Mouse (Mus musculus) lung, adult 2 months (tissue): ENCODE measurements around the gene Mmp3. TPM values are rescaled to one million over a fixed set of nuclear protein-coding genes. Genes with fewer than 3 reads are reported as not detected.
"Not testable (repeated sequence)": the region's sequence is repeated elsewhere in the genome, so short reads cannot be mapped to it uniquely, and the experiment has no call there.

Experiments used
- DNase-seq: peaks from one replicate; pipeline ENCODE4 v3.0.0; 2022
- H3K4me1 ChIP-seq: fragments of 200-500 bp; 2 replicates; pipeline ENCODE4 v1.6.1; 2011; ENCODE audit warnings: low read length; ENCODE audit not compliant: control insufficient read depth, insufficient read depth
- H3K4me3 ChIP-seq: fragments of 200-500 bp; replicated peaks from 2 replicates; pipeline ENCODE3; 2011; ENCODE audit warnings: low read depth, mild to moderate bottlenecking, control low read depth, low read length; ENCODE audit errors: extremely low read depth
- CTCF ChIP-seq: fragments of 200-500 bp; IDR thresholded peaks from 2 replicates; pipeline ENCODE4 v1.5.1; 2011; ENCODE audit warnings: mild to moderate bottlenecking, low read length, control low read depth; ENCODE audit not compliant: insufficient read depth
- POLR2A ChIP-seq: fragments of 200-500 bp; IDR thresholded peaks from 2 replicates; pipeline ENCODE4 v1.6.1; 2011; ENCODE audit warnings: low read depth, mild to moderate bottlenecking, control low read depth, low read length, borderline replicate concordance; ENCODE audit errors: extremely low read depth
- WGBS: fragments of 180-500 bp; shearing (Covaris S2); methylation state at CpG from one replicate; pipeline ENCODE4 v1.1.7; 2018; 5-methylcytosine and 5-hydroxymethylcytosine counted together
- polyA plus RNA-seq: library from polyadenylated mRNA; depleted of rRNA; stranded (reverse); fragments of >200 nt; gene quantifications from 2 replicates; pipeline ENCODE4 v1.2.3, GENCODE M21; 2012; rRNA removed

The Mmp3 gene
- polyA plus RNA-seq = 5.7 and 7.6 TPM in 2 replicates

DNA sequence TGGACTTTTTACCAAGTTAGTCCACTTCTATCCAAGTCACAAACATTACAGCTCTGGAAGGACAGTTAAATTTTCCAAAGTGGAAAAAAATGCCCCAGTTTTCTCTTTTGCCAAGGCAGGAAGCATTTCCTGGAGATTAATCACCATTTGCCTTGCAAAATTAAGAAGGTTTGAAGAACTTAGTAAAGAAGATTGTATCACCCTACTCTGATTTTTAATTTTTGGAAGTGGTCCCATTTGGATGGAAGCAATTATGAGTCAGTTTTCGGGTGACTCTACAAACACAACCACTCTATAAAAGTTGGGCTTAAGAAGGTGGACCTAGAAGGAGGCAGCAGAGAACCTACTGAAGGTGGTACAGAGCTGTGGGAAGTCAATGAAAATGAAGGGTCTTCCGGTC lies at the start of gene Mmp3:
Mmp3 (plus strand) TSS at position 301 of the 400 bp plus-strand sequence.
- no peak for DNase-seq
- no peak within 1 kb of the TSS for H3K4me3 ChIP-seq
- H3K4me1 ChIP-seq = no peaks in the 10 kb centered on the region
- TF ChIP-seq POLR2A (no peak), CTCF (no peak)
- WGBS = 89% methylated on average over 2 of the region's 2 CpGs

- H3K4me1 ChIP-seq, H3K4me3 ChIP-seq, DNase-seq: not testable (repeated sequence)
- 79% methylated on average over 8 of the region's 8 CpGs for WGBS
Observed at GRCm38 (mm10) chr9:7396556-7396955, 49.1 kb upstream of the Mmp3 start.

DNA sequence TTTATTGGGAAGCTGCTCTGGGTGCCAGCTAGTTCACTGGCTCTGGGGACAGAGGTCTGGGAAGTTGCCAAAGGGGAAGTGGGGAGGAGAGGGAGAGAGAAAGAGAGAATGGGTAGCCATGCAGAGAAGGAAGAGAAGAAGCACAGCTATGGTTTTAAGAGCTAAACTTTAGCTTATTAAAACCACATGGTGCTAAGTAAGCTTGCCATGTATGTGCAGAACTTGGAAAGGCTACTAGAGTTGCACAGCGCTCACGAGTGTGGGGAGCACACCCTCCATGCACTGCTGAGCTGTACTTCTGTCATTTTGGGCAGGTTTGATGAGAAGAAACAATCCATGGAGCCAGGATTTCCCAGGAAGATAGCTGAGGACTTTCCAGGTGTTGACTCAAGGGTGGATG lies 7.7 kb downstream of the Mmp3 start:
- TF ChIP-seq POLR2A = no peak
- TF ChIP-seq CTCF = no peak
- Histone ChIP-seq H3K4me3 (no peak overlapping the region), H3K4me1 (no peaks in the 10 kb centered on the region)
- no peak for DNase-seq
- WGBS = 74% methylated on average over 2 of the region's 2 CpGs

GRCm38 (mm10) chr9:7470262-7470661 lies 24.6 kb downstream of the Mmp3 start:
- DNase-seq = no peak
- Histone ChIP-seq H3K4me3 (no peak overlapping the region), H3K4me1 (no peaks in the 10 kb centered on the region)
- 92% methylated on average over 1 of the region's 1 CpGs for WGBS
- TF ChIP-seq POLR2A = no peak
- no peak for TF ChIP-seq CTCF

- 62% methylated on average over 5 of the region's 5 CpGs for WGBS
- DNase-seq = no peak
- H3K4me1 ChIP-seq = no peaks in the 10 kb centered on the region
- no peak overlapping the region for H3K4me3 ChIP-seq
- TF ChIP-seq POLR2A (no peak), CTCF (no peak)
Observed at GRCm38 (mm10) chr9:7483684-7484394, 38.2 kb downstream of the Mmp3 start.

GRCm38 (mm10) chr9:7501138-7501537 lies 55.5 kb downstream of the Mmp3 start:
- 80% methylated on average over 3 of the region's 3 CpGs for WGBS
- no peak for DNase-seq

DNA sequence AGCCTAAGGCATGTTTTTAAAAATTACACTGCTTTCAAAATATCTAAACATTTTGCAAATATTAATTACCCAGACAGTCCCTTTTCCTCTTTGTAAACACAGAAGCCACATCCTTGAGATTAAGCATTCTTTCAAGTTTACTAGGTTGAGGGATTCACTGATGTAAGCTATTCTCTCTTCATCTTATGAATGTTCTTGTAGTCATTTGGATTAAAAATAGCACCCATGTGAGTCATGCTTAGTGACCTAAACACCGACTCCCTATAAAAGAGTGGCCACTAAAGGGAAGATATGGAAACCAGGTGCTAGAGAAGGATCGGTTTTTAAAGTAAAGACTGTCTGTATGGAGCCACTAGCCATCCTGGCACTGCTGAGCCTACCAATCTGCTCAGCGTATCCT lies 56.4 kb downstream of the Mmp3 start, which contains the start of gene Mmp10:
Mmp10 (plus strand) TSS at position 302 of the 400 bp plus-strand sequence.
- no peak for TF ChIP-seq POLR2A
- no peak for TF ChIP-seq CTCF
- no peaks in the 10 kb centered on the region for H3K4me1 ChIP-seq
- H3K4me3 ChIP-seq = no peak within 1 kb of the TSS
- DNase-seq = no peak
- WGBS = 85% methylated on average over 3 of the region's 3 CpGs

More at GRCm38 (mm10) chr9:7501138-7501537, 55.5 kb downstream of the Mmp3 start:
- Histone ChIP-seq H3K4me3 (no peak overlapping the region), H3K4me1 (no peaks in the 10 kb centered on the region)
- TF ChIP-seq POLR2A (no peak), CTCF (no peak)

Other genes starting within 250 kb of the Mmp3 start
- 0.09 and 0.31 TPM in 2 replicates for gene Mmp13, start 173.3 kb upstream of the Mmp3 start, polyA plus RNA-seq
- 0.89 and 1.8 TPM in 2 replicates for gene Mmp12, start 101.4 kb upstream of the Mmp3 start, polyA plus RNA-seq
- not detected in 2 replicates for gene Mmp1b, start 57.8 kb upstream of the Mmp3 start, polyA plus RNA-seq
- not detected in 2 replicates for gene Mmp10, start 56.5 kb downstream of the Mmp3 start, polyA plus RNA-seq
- 0.81 and 1.7 TPM in 2 replicates for gene Mmp8, start 112.6 kb downstream of the Mmp3 start, polyA plus RNA-seq
- 0.18 and 0.41 TPM in 2 replicates for gene Mmp27, start 125.6 kb downstream of the Mmp3 start, polyA plus RNA-seq
- gene Mmp20, start 182.4 kb downstream of the Mmp3 start, polyA plus RNA-seq = not detected in 2 replicates
- gene Mmp7, start 246.3 kb downstream of the Mmp3 start, polyA plus RNA-seq = not detected in 2 replicates